Mouse (Mus musculus) embryonic facial prominence, embryonic 14.5 days (tissue): Measurements from ENCODE around the gene Tomm20. TPM values are rescaled to one million over a fixed set of nuclear protein-coding genes. Genes with fewer than 3 reads are reported as not detected.

ENCODE experiments used
- polyA plus RNA-seq: library from polyadenylated mRNA; unstranded; fragments of >200 nt; fragmentation: Nextera tagmentation; extraction: Ambion mirVana; gene quantifications from 2 replicates; pipeline ENCODE4 v1.2.1, GENCODE M21; 2014

The Tomm20 gene
- polyA plus RNA-seq, 1 experiment from 2014 or later = 217 TPM

Other genes starting within 250 kb of the Tomm20 start
- gene Rbm34, start 25.2 kb upstream of the Tomm20 start, polyA plus RNA-seq = 20.3 and 22.7 TPM in 2 replicates
- gene Pard3, start 118.0 kb upstream of the Tomm20 start, polyA plus RNA-seq = 35.4 and 38.7 TPM in 2 replicates